Mouse (Mus musculus): ENCODE data around the gene Serpinb1a. TPM values are rescaled to one million over a fixed set of nuclear protein-coding genes. Genes with fewer than 3 reads are reported as not detected.

Serpinb1a gene
- polyA plus RNA-seq, 1 experiment from 2014 or later, result 33.2 TPM

- DNase-seq (ENCODE audit: low spot score) (no peak), ATAC-seq (no peak)
- H3K36me3 ChIP-seq (ENCODE audit: insufficient read depth, low read length), result 0 out of 2 replicates have a peak, but pooled peaks cover 6% of the 10 kb centered on the region
- H3K9ac ChIP-seq (replicated peaks; ENCODE audit: low read depth), result no peak overlapping the region
- no peak overlapping the region for H3K4me3 ChIP-seq (ENCODE audit: low read depth, low read length)
- H3K4me1 ChIP-seq (ENCODE audit: insufficient read depth, low read depth, low read length), result no peaks in the 10 kb centered on the region
- TF ChIP-seq CTCF (IDR thresholded peaks at IDR 0.05), result no peak
- TF ChIP-seq EP300 (IDR thresholded peaks at IDR 0.05), result no peak
- no peaks in the 10 kb centered on the region for H3K9me3 ChIP-seq (ENCODE audit: low read length)
- no peak overlapping the region for H3K27ac ChIP-seq (ENCODE audit: low read length)
- H3K4me2 ChIP-seq (replicated peaks; ENCODE audit: low read depth, low read length), result no peak overlapping the region
- no peaks in the 10 kb centered on the region for H3K27me3 ChIP-seq (replicated peaks; ENCODE audit: insufficient read depth, low read length)
- 76% methylated on average over 6 of the region's 6 CpGs for WGBS
These were observed 26.3 kb downstream of the Serpinb1a start for GRCm38 (mm10) chr13:32824377-32825330.

GRCm38 (mm10) chr13:32823126-32823525 lies 27.9 kb downstream of the Serpinb1a start:
- WGBS, result 82% methylated on average over 6 of the region's 6 CpGs
- H3K9me3 ChIP-seq (ENCODE audit: low read length), result no peaks in the 10 kb centered on the region
- H3K27me3 ChIP-seq (replicated peaks; ENCODE audit: insufficient read depth, low read length), result no peaks in the 10 kb centered on the region
- H3K4me2 ChIP-seq (replicated peaks; ENCODE audit: low read depth, low read length), result no peak overlapping the region
- ATAC-seq, result no peak
- no peak overlapping the region for H3K4me3 ChIP-seq (ENCODE audit: low read depth, low read length)
- TF ChIP-seq CTCF (IDR thresholded peaks at IDR 0.05) (no peak), EP300 (IDR thresholded peaks at IDR 0.05) (no peak)
- H3K36me3 ChIP-seq (ENCODE audit: insufficient read depth, low read length), result 0 out of 2 replicates have a peak, but pooled peaks cover 13% of the 10 kb centered on the region
- H3K4me1 ChIP-seq (ENCODE audit: insufficient read depth, low read depth, low read length), result no peaks in the 10 kb centered on the region
- no peak overlapping the region for H3K9ac ChIP-seq (replicated peaks; ENCODE audit: low read depth)
- no peak overlapping the region for H3K27ac ChIP-seq (ENCODE audit: low read length)
- DNase-seq (ENCODE audit: low spot score), result no peak

GRCm38 (mm10) chr13:32821671-32822070 lies 29.3 kb downstream of the Serpinb1a start:
- WGBS, result over 99% methylated on average over 4 of the region's 4 CpGs
- Histone ChIP-seq H3K9me3 (ENCODE audit: low read length) (no peaks in the 10 kb centered on the region), H3K9ac (replicated peaks; ENCODE audit: low read depth) (no peak overlapping the region), H3K27me3 (replicated peaks; ENCODE audit: insufficient read depth, low read length) (no peaks in the 10 kb centered on the region), H3K27ac (ENCODE audit: low read length) (no peak overlapping the region), H3K4me3 (ENCODE audit: low read depth, low read length) (no peak overlapping the region), H3K36me3 (ENCODE audit: insufficient read depth, low read length) (0 out of 2 replicates have a peak, but pooled peaks cover 18% of the 10 kb centered on the region), H3K4me2 (replicated peaks; ENCODE audit: low read depth, low read length) (no peak overlapping the region), H3K4me1 (ENCODE audit: insufficient read depth, low read depth, low read length) (no peaks in the 10 kb centered on the region)
- ATAC-seq (no peak), DNase-seq (ENCODE audit: low spot score) (no peak)
- TF ChIP-seq EP300 (IDR thresholded peaks at IDR 0.05) (no peak), CTCF (IDR thresholded peaks at IDR 0.05) (no peak)

GRCm38 (mm10) chr13:32819926-32820325 lies 31.1 kb downstream of the Serpinb1a start:
- Histone ChIP-seq H3K4me2 (replicated peaks; ENCODE audit: low read depth, low read length) (no peak overlapping the region), H3K4me1 (ENCODE audit: insufficient read depth, low read depth, low read length) (no peaks in the 10 kb centered on the region), H3K9me3 (ENCODE audit: low read length) (no peaks in the 10 kb centered on the region), H3K9ac (replicated peaks; ENCODE audit: low read depth) (no peak overlapping the region), H3K27me3 (replicated peaks; ENCODE audit: insufficient read depth, low read length) (no peaks in the 10 kb centered on the region), H3K4me3 (ENCODE audit: low read depth, low read length) (no peak overlapping the region), H3K27ac (ENCODE audit: low read length) (no peak overlapping the region), H3K36me3 (ENCODE audit: insufficient read depth, low read length) (0 out of 2 replicates have a peak, but pooled peaks cover 24% of the 10 kb centered on the region)
- TF ChIP-seq CTCF (IDR thresholded peaks at IDR 0.05) (no peak), EP300 (IDR thresholded peaks at IDR 0.05) (no peak)
- no peak for ATAC-seq
- 95% methylated on average over 5 of the region's 5 CpGs for WGBS
- no peak for DNase-seq (ENCODE audit: low spot score)

GRCm38 (mm10) chr13:32819241-32819640 lies 31.7 kb downstream of the Serpinb1a start:
- TF ChIP-seq EP300 (IDR thresholded peaks at IDR 0.05) (no peak), CTCF (IDR thresholded peaks at IDR 0.05) (no peak)
- H3K9me3 ChIP-seq (ENCODE audit: low read length), result no peaks in the 10 kb centered on the region
- no peak overlapping the region for H3K27ac ChIP-seq (ENCODE audit: low read length)
- ATAC-seq (no peak), DNase-seq (ENCODE audit: low spot score) (no peak)
- H3K4me3 ChIP-seq (ENCODE audit: low read depth, low read length), result no peak overlapping the region
- no peak overlapping the region for H3K4me2 ChIP-seq (replicated peaks; ENCODE audit: low read depth, low read length)
- H3K9ac ChIP-seq (replicated peaks; ENCODE audit: low read depth), result no peak overlapping the region
- H3K4me1 ChIP-seq (ENCODE audit: insufficient read depth, low read depth, low read length), result no peaks in the 10 kb centered on the region
- no peaks in the 10 kb centered on the region for H3K27me3 ChIP-seq (replicated peaks; ENCODE audit: insufficient read depth, low read length)
- H3K36me3 ChIP-seq (ENCODE audit: insufficient read depth, low read length), result peaks cover 24% of the 10 kb centered on the region; the same call in 1 of the 2 replicates
- WGBS, result 93% methylated on average over 3 of the region's 3 CpGs

- Histone ChIP-seq H3K36me3 (ENCODE audit: insufficient read depth, low read length) (peaks cover 13% of the 10 kb centered on the region; the same call in 1 of the 2 replicates), H3K9ac (replicated peaks; ENCODE audit: low read depth) (no peak overlapping the region), H3K4me3 (ENCODE audit: low read depth, low read length) (no peak overlapping the region), H3K27me3 (replicated peaks; ENCODE audit: insufficient read depth, low read length) (no peaks in the 10 kb centered on the region), H3K27ac (ENCODE audit: low read length) (no peak overlapping the region), H3K4me2 (replicated peaks; ENCODE audit: low read depth, low read length) (no peak overlapping the region), H3K9me3 (ENCODE audit: low read length) (no peaks in the 10 kb centered on the region), H3K4me1 (ENCODE audit: insufficient read depth, low read depth, low read length) (0 out of 2 replicates have a peak, but pooled peaks cover 4% of the 10 kb centered on the region)
- WGBS, result 86% methylated on average over 3 of the region's 3 CpGs
- ATAC-seq (no peak), DNase-seq (ENCODE audit: low spot score) (no peak)
- no peak for TF ChIP-seq CTCF (IDR thresholded peaks at IDR 0.05)
- TF ChIP-seq EP300 (IDR thresholded peaks at IDR 0.05), result no peak
These were observed 43.4 kb downstream of the Serpinb1a start for GRCm38 (mm10) chr13:32807624-32808023.

All from lung, postnatal 0 days (tissue).